Mouse (Mus musculus): ENCODE data around the gene Cpxm2. TPM values are rescaled to one million over a fixed set of nuclear protein-coding genes. Genes with fewer than 3 reads are reported as not detected.

The Cpxm2 gene
- 1 to 10 TPM; 6.9 to 7.6 TPM for total RNA-seq (2021)
- long read RNA-seq, experiment 1, partial matches to known transcripts, result 3 of 8 reads
- long read RNA-seq, experiment 1, other reads (novel, unspliced or antisense), result 2 of 8 reads
- long read RNA-seq, experiment 2, partial matches to known transcripts, result 3 of 8 reads
- long read RNA-seq, experiment 2, other reads (novel, unspliced or antisense), result 2 of 8 reads

GRCm38 (mm10) chr7:132154368-132154961, at the start of gene Cpxm2:
Cpxm2 (minus strand) TSS chr7:132154739.
- intact Hi-C loops (cut with DNase I), result no loop called here

GRCm38 (mm10) chr7:132204073-132204612, 49.6 kb upstream of the Cpxm2 start:
- intact Hi-C loops (cut with DNase I), result no loop called here
- DNase-seq, result no peak

More at GRCm38 (mm10) chr7:132154368-132154961, at the start of gene Cpxm2:
- DNase-seq, result peak in 1 of 2 experiments; percentile 21

- intact Hi-C loops (cut with DNase I), result loop anchor here (1.0 kb wide), 1 partner anchor 15 kb away; no protein-coding TSS in a partner anchor
- no peak for DNase-seq
Measured at GRCm38 (mm10) chr7:132199686-132200085, 45.1 kb upstream of the Cpxm2 start.

- no peak for DNase-seq
- intact Hi-C loops (cut with DNase I), result loop anchor here (1.0 kb wide), 1 partner anchor 15 kb away; no protein-coding TSS in a partner anchor
Measured at GRCm38 (mm10) chr7:132198806-132199205, 44.3 kb upstream of the Cpxm2 start.

- no peak for DNase-seq
- intact Hi-C loops (cut with DNase I), result no loop called here
Measured at GRCm38 (mm10) chr7:132197817-132198475, 43.4 kb upstream of the Cpxm2 start.

GRCm38 (mm10) chr7:132196581-132196980, 42.0 kb upstream of the Cpxm2 start:
- intact Hi-C loops (cut with DNase I), result no loop called here
- peak in 1 of 2 experiments; percentile 28 for DNase-seq

- intact Hi-C loops (cut with DNase I), result no loop called here
- DNase-seq, result no peak
Measured at GRCm38 (mm10) chr7:132193606-132194005, 39.1 kb upstream of the Cpxm2 start.

GRCm38 (mm10) chr7:132187456-132187855, 32.9 kb upstream of the Cpxm2 start:
- intact Hi-C loops (cut with DNase I), result loop anchor here (1.0 kb wide), 1 partner anchor 17 kb away; no protein-coding TSS in a partner anchor
- DNase-seq, result no peak

GRCm38 (mm10) chr7:132183892-132184404, 29.4 kb upstream of the Cpxm2 start:
- intact Hi-C loops (cut with DNase I), result loop anchor here (1.0 kb wide), 1 partner anchor 15 kb away; no protein-coding TSS in a partner anchor
- no peak for DNase-seq

- DNase-seq, result no peak
- intact Hi-C loops (cut with DNase I), result no loop called here
Measured at GRCm38 (mm10) chr7:132181586-132182198, 27.2 kb upstream of the Cpxm2 start.

- intact Hi-C loops (cut with DNase I), result no loop called here
- no peak for DNase-seq
Measured at GRCm38 (mm10) chr7:132181042-132181441, 26.5 kb upstream of the Cpxm2 start.

GRCm38 (mm10) chr7:132179049-132179448, 24.5 kb upstream of the Cpxm2 start:
- DNase-seq, result no peak
- intact Hi-C loops (cut with DNase I), result no loop called here

GRCm38 (mm10) chr7:132174787-132175186, 20.2 kb upstream of the Cpxm2 start:
- intact Hi-C loops (cut with DNase I), result no loop called here
- no peak for DNase-seq

GRCm38 (mm10) chr7:132174296-132174695, 19.8 kb upstream of the Cpxm2 start:
- intact Hi-C loops (cut with DNase I), result no loop called here
- DNase-seq, result no peak

- intact Hi-C loops (cut with DNase I), result no loop called here
Measured at GRCm38 (mm10) chr7:132172220-132172619, 17.7 kb upstream of the Cpxm2 start.

GRCm38 (mm10) chr7:132171716-132172115, 17.2 kb upstream of the Cpxm2 start:
- intact Hi-C loops (cut with DNase I), result no loop called here

More at GRCm38 (mm10) chr7:132172220-132172619, 17.7 kb upstream of the Cpxm2 start:
- no peak for DNase-seq

GRCm38 (mm10) chr7:132169419-132170169, 15.1 kb upstream of the Cpxm2 start:
- DNase-seq, result no peak
- intact Hi-C loops (cut with DNase I), result loop anchor here (1.0 kb wide), 1 partner anchor 18 kb away; no protein-coding TSS in a partner anchor

More at GRCm38 (mm10) chr7:132171716-132172115, 17.2 kb upstream of the Cpxm2 start:
- no peak for DNase-seq

GRCm38 (mm10) chr7:132167239-132167638, 12.7 kb upstream of the Cpxm2 start:
- intact Hi-C loops (cut with DNase I), result no loop called here
- DNase-seq, result no peak

- intact Hi-C loops (cut with DNase I), result no loop called here
- no peak for DNase-seq
Measured at GRCm38 (mm10) chr7:132162254-132162653, 7.7 kb upstream of the Cpxm2 start.

Data from gastrocnemius, postnatal 36 days (tissue).